Mouse (Mus musculus) gastrocnemius, adult 18-20 months (tissue): Measurements from ENCODE around the gene Vmn1r203. TPM values are rescaled to one million over a fixed set of nuclear protein-coding genes. Genes with fewer than 3 reads are reported as not detected.
"Not testable (repeated sequence)": the region's sequence is repeated elsewhere in the genome, so short reads cannot be mapped to it uniquely, and the experiment has no call there.

ENCODE experiments used
- DNase-seq: peaks from one replicate; pipeline ENCODE4 v3.0.0; 2021; ENCODE audit warnings: low spot score
- long read RNA-seq, 2 experiments: library from polyadenylated mRNA; stranded (forward); transcript quantifications; one replicate each; pipeline ENCODE4 v2.0.0; 2021
- total RNA-seq, 2 experiments: library from RNA; stranded (reverse); gene quantifications; 2 replicates each; pipeline ENCODE4 v1.2.3; 2021

Vmn1r203 gene
- total RNA-seq, result not detected
- long read RNA-seq, experiment 1, result 0 reads
- long read RNA-seq, experiment 2, result 0 reads

DNA sequence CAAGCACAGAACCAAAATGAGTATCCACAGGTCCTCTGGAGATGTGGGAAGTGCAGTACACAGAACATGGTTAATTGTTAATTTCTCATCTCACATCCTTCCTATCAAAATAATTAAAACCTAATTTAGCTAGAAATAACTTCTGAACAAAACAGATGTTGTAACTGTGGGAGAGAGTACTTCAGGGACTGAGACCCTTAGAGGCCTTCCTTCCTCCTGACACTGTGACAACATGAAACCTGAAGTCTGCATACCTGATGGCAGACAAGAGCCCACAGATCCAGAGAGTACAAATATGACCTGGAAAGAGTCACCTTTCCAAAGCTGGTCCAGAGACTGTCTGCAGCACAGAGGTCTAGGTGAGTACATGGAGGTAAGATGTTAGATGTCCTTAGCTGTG lies at the start of gene Vmn1r203:
Gene Vmn1r203 (plus strand): TSS at position 301 of the 400 bp plus-strand sequence.
- DNase-seq, result no peak

DNA sequence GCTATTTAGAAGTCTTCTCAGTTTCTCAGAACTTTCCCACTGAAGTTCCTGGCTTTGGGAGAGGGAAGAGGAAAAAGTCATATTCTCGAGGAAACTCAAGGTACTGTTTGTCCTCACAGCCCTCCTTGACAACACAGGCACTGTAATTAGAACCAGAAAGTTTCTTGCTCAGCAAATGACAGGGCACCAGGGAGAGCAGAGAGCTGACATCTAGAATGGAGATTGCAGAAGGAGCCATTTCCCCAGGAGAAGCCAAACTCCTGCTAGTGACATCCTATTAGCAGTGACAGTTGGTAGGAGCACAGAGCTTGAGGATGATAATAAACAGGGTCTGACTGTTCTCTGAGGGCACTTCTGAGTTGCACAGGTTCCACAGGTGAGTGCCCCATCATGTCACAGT lies 46.3 kb upstream of the Vmn1r203 start, which contains the start of gene Vmn1r201:
Gene Vmn1r201 (plus strand): TSS at position 301 of the 400 bp plus-strand sequence.
- DNase-seq, result no peak

DNA sequence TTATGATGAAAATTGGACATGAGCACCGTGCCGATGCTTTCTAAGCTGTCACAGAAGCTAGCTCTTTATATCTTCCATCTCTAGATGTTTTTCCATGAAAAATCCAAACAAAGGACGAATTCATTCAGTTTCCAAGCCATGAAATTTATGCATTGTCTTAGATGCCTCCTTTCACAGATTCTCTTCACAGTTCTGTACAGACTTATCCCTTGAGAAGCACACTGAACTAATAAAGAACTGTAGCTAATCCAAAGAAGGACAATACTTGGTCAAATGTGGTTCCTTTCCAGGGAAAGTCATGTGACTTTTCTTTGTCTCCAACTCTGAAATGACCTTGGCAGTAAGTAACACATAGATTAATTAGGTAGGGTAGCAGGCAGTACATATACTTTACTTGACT lies 15.5 kb upstream of the Vmn1r203 start:
- DNase-seq, result no peak

DNA sequence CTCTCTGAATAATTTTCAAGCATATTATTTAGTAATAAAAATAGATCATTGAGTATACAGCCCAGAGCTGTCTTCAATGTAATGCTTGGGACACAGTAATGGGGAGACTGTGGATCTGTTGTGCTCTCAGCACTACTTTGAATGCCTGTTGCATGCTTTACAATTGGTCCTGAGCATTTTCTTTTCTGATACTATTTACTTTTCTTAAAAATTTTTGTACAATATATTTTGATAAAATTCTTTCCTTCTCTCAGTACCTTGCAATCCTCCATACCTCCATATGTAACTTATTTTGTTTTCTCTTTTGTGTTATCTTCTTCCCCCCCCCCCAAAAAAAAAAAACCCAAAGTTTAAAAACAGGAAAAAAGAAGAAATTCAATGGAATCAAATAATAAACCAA lies 12.6 kb upstream of the Vmn1r203 start, which contains the start of gene Vmn1r202:
Gene Vmn1r202 (minus strand): TSS at position 101 of the 400 bp plus-strand sequence.
- no peak for DNase-seq

DNA sequence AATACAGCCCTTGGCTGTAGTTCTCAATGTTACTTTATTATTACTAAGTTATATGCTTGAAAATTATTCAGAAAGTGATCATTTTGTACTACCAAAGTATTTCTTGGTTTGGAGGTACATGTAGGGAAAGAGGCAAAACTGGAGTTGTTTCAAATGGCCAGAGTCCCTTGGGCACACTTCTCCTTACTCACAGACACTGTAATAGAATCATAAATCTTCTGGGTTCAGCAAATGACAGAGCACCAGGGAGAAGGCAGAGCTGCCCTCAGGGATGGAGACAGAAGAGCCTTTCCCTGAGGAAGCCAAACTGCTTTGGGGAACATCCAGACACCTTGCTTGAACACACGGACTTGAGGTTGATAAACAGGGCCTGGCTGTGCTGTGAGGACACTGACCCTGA lies 35.0 kb downstream of the Vmn1r203 start, which contains the start of gene Vmn1r204:
Gene Vmn1r204 (plus strand): TSS at position 301 of the 400 bp plus-strand sequence.
- not testable (repeated sequence) for DNase-seq

DNA sequence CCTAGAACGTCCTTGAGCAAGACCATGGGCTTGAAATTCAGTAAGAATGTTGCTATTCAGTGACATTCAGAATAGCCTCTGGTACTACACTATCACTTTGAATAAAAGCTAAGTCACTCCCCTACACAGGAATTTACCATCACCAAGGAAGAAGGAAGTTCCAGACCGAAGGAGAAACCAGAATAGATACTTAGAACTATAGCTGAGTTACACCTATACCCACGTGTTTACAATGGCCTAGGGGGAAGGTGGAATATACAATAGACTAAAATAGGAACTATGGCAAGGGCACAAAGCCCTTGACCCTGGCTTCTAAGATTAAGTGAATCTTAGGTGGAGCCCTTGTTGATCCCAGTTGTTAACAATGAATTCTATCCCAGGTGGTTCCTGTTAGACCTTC lies 57.0 kb downstream of the Vmn1r203 start:
- not testable (repeated sequence) for DNase-seq

Other genes with a start within 250 kb of the Vmn1r203 start
- gene Vmn1r195, start 247.6 kb upstream of the Vmn1r203 start, total RNA-seq, result not detected
- gene Vmn1r196, start 228.2 kb upstream of the Vmn1r203 start, total RNA-seq, result not detected
- not detected for gene Vmn1r197, start 193.5 kb upstream of the Vmn1r203 start, total RNA-seq
- not detected for gene Vmn1r198, start 167.8 kb upstream of the Vmn1r203 start, total RNA-seq
- gene Vmn1r199, start 138.3 kb upstream of the Vmn1r203 start, total RNA-seq, result not detected
- gene Vmn1r200, start 127.7 kb upstream of the Vmn1r203 start, total RNA-seq, result not detected
- not detected for gene Vmn1r201, start 46.2 kb upstream of the Vmn1r203 start, total RNA-seq
- not detected for gene Vmn1r202, start 12.7 kb upstream of the Vmn1r203 start, total RNA-seq
- gene Vmn1r204, start 35.1 kb downstream of the Vmn1r203 start, total RNA-seq, result not detected
- gene Vmn1r205, start 74.9 kb downstream of the Vmn1r203 start, total RNA-seq, result not detected
- not detected for gene Vmn1r206, start 106.1 kb downstream of the Vmn1r203 start, total RNA-seq
- gene Vmn1r207-ps, start 211.5 kb downstream of the Vmn1r203 start, total RNA-seq, result not detected